In the genomic region with DNA sequence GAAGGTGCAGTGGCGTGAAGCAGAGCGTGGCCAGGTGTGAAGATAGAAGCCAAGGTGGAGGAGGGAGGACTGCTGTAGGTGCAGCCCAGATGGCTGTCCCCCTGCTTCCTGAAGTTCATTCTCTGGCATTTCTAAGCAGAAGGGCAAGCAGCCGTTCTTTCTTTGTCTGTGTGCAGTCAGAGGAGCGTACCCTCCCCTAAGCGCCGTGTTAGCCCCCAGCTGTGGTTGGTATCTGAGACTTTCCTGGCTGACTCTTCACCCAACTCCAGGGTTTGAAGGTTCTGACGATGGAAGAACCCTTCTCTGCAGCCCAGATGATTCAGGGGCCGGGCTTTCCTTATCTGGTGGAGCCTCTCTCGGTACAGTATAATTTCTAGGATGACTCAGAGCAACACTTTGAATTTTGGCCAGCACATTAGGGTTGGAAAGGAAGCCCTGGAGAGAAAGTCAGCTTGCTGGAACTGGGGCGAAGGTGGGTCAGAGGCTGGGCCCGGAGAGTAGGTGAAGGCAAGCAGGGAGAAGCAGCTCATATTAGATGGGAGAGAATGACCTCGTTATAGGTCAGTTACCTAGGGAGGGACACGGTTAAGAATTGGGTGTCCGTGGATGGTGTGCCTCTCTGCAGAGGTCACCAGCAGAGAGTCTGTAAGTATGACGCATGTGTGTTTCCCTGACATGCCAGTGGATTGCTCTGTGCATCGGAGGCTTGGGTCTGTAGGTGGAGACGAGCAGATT, we compare ENCODE assay signal across 8 mouse cellular contexts. TPM values are rescaled to one million over a fixed set of nuclear protein-coding genes. Genes with fewer than 3 reads are reported as not detected.
DNase-seq lines count a peak whose midpoint lies in the region; ATAC-seq and TF ChIP-seq lines count a peak whose summit lies in the region.

No protein-coding gene starts in this region.

- no peaks in the 10 kb centered on the region for H3K9me3 ChIP-seq in MEL (replicated peaks; ENCODE audit: insufficient read depth, low read length)

- intact Hi-C loops in gastrocnemius, adult 2 months (cut with DNase I), result no loop called here
- intact Hi-C loops in heart, postnatal 25 days (cut with DNase I), result no loop called here

- peaks cover 40% of the 10 kb centered on the region for H3K79me2 ChIP-seq in MEL (ENCODE audit: control insufficient read depth, insufficient read depth, low read length, poor library complexity)

- peak overlapping the region; percentile 46 for H3K4me3 ChIP-seq in gastrocnemius, adult 2 months
- peak overlapping the region; percentile 35 to 46 for H3K4me3 ChIP-seq in MEL (ENCODE audit: control insufficient read depth in 1 of 2, insufficient read depth in 1 of 2, low read depth in 2 of 2, low read length in 2 of 2)

- H3K9ac ChIP-seq in MEL (ENCODE audit: control insufficient read depth, low read depth, low read length, poor library complexity, severe bottlenecking), result peak overlapping the region; percentile 50

- peaks cover 14 to 33% of the 10 kb centered on the region in 2 experiments for H3K4me1 ChIP-seq in MEL (ENCODE audit: control insufficient read depth in 1 of 2, insufficient read depth in 2 of 2, low read length in 2 of 2)

- TF ChIP-seq CTCF in gastrocnemius, adult 2 months (IDR thresholded peaks at IDR 0.05), result no peak
- TF ChIP-seq CTCF in MEL (IDR thresholded peaks at IDR 0.05 in 2 of 3, conservative IDR thresholded peaks at IDR 0.05 in 1 of 3; ENCODE audit: control insufficient read depth in 1 of 3, insufficient read depth in 1 of 3, low read depth in 2 of 3, low read length in 3 of 3, poor library complexity in 1 of 3, severe bottlenecking in 1 of 3), result no peak

- TF ChIP-seq EP300 in MEL (IDR thresholded peaks at IDR 0.05; ENCODE audit: low read depth in 1 of 2, low read length in 2 of 2), result peak; percentile 45 to 58

- no peaks in the 10 kb centered on the region for H3K27me3 ChIP-seq in MEL (ENCODE audit: control insufficient read depth in 1 of 2, insufficient read depth in 2 of 2, low read length in 2 of 2)

- peak overlapping the region; percentile 72 for H3K27ac ChIP-seq in gastrocnemius, adult 2 months
- peak overlapping the region; percentile 96 for H3K27ac ChIP-seq in MEL (ENCODE audit: control insufficient read depth, low read depth, low read length)

- peak; percentile 55 for ATAC-seq in common myeloid progenitor, adult 5-6 weeks (replicated peaks; ENCODE audit: low read depth, poor library complexity, severe bottlenecking)

- TF ChIP-seq POLR2A in MEL (IDR thresholded peaks at IDR 0.05; ENCODE audit: control insufficient read depth in 1 of 2, insufficient read depth in 1 of 2, low read depth in 1 of 2, low read length in 2 of 2, poor library complexity in 1 of 2), result no peak

- TF ChIP-seq RAD21 in MEL (IDR thresholded peaks at IDR 0.05; ENCODE audit: low read depth, low read length), result no peak

- H3K36me3 ChIP-seq in MEL (ENCODE audit: control insufficient read depth in 1 of 2, insufficient read depth in 2 of 2, low read length in 2 of 2), result peaks cover 0 to 27% of the 10 kb centered on the region in 2 experiments; a peak in 2 of 4 replicates

- no peak for DNase-seq in gastrocnemius, adult 2 months
- DNase-seq in gastrocnemius, postnatal 4 days (ENCODE audit: low spot score in 2 of 2), result no peak
- peak; percentile 87 for DNase-seq in MEL (ENCODE audit: low read depth, low spot score)
- DNase-seq in heart, postnatal 25 days (ENCODE audit: low spot score), result peak; percentile 23
- DNase-seq in lung, postnatal 25 days (ENCODE audit: low spot score), result peak; percentile 20
- DNase-seq in thymus, postnatal 36 days, result peak; percentile 37 to 53
- no peak for DNase-seq in layer of hippocampus, adult 8-10 months (ENCODE audit: low spot score in 2 of 2)

TF ChIP-seq in MEL, 35 proteins besides CTCF, POLR2A, EP300 and RAD21:
- no peak for TF ChIP-seq USF1 (IDR thresholded peaks at IDR 0.05; ENCODE audit: low read depth, low read length)
- no peak for TF ChIP-seq MYB (IDR thresholded peaks at IDR 0.05; ENCODE audit: low read depth, low read length)
- peak; percentile 70 for TF ChIP-seq SIN3A (IDR thresholded peaks at IDR 0.05; ENCODE audit: low read length)
- TF ChIP-seq CHD2 (IDR thresholded peaks at IDR 0.05; ENCODE audit: low read length), result no peak
- TF ChIP-seq NELFE (IDR thresholded peaks at IDR 0.05; ENCODE audit: low read depth, low read length), result no peak; the same call in 1 of the 2 replicates
- no peak for TF ChIP-seq ZMIZ1 (IDR thresholded peaks at IDR 0.05; ENCODE audit: low read depth, low read length)
- TF ChIP-seq POLR2AphosphoS5 (IDR thresholded peaks at IDR 0.05; ENCODE audit: borderline replicate concordance, low read depth, low read length), result no peak; the same call in 1 of the 2 replicates
- TF ChIP-seq USF2 (IDR thresholded peaks at IDR 0.05; ENCODE audit: borderline replicate concordance in 1 of 2, insufficient read depth in 1 of 2, low read depth in 1 of 2, low read length in 2 of 2), result no peak
- no peak for TF ChIP-seq MXI1 (IDR thresholded peaks at IDR 0.05; ENCODE audit: low read depth, low read length)
- TF ChIP-seq ELF1 (IDR thresholded peaks at IDR 0.05; ENCODE audit: low read depth, low read length), result no peak
- TF ChIP-seq KAT2A (conservative IDR thresholded peaks at IDR 0.05; ENCODE audit: low read depth, low read length), result no peak
- no peak for TF ChIP-seq MEF2A (IDR thresholded peaks at IDR 0.05; ENCODE audit: extremely low read depth, insufficient replicate concordance, low read depth, low read length, poor library complexity, severe bottlenecking)
- no peak for TF ChIP-seq SMC3 (IDR thresholded peaks at IDR 0.05; ENCODE audit: low read depth, low read length)
- no peak for TF ChIP-seq HCFC1 (IDR thresholded peaks at IDR 0.05; ENCODE audit: low read depth, low read length)
- TF ChIP-seq MAFK (IDR thresholded peaks at IDR 0.05; ENCODE audit: borderline replicate concordance, low read depth, low read length), result no peak
- peak; percentile 49; the same call in 1 of the 2 replicates for TF ChIP-seq RCOR1 (IDR thresholded peaks at IDR 0.05; ENCODE audit: low read depth, low read length)
- TF ChIP-seq GABPA (IDR thresholded peaks at IDR 0.05; ENCODE audit: low read depth, low read length), result no peak
- no peak for TF ChIP-seq BHLHE40 (IDR thresholded peaks at IDR 0.05; ENCODE audit: borderline replicate concordance, low read depth, low read length)
- TF ChIP-seq MYC (IDR thresholded peaks at IDR 0.05; ENCODE audit: low read depth, low read length), result 0 out of 2 replicates have a peak, but pooled peaks have one; percentile 18
- no peak for TF ChIP-seq MAZ (IDR thresholded peaks at IDR 0.05; ENCODE audit: low read depth, low read length)
- TF ChIP-seq ZC3H11A (IDR thresholded peaks at IDR 0.05; ENCODE audit: low read depth, low read length), result no peak
- no peak for TF ChIP-seq ZKSCAN1 (IDR thresholded peaks at IDR 0.05; ENCODE audit: low read depth, low read length)
- TF ChIP-seq GATA1 (IDR thresholded peaks at IDR 0.05; ENCODE audit: low read depth, low read length), result peak; percentile 62; the same call in 1 of the 2 replicates
- TF ChIP-seq TBP (IDR thresholded peaks at IDR 0.05; ENCODE audit: low read depth, low read length), result no peak
- TF ChIP-seq CHD1 (IDR thresholded peaks at IDR 0.05; ENCODE audit: low read depth, low read length), result no peak
- no peak for TF ChIP-seq E2F4 (IDR thresholded peaks at IDR 0.05; ENCODE audit: borderline replicate concordance, low read depth, low read length)
- TF ChIP-seq TCF12 (IDR thresholded peaks at IDR 0.05; ENCODE audit: low read depth, low read length), result peak; percentile 51
- peak; percentile 64; the same call in 1 of the 2 replicates for TF ChIP-seq JUND (IDR thresholded peaks at IDR 0.05; ENCODE audit: low read depth, low read length)
- no peak for TF ChIP-seq NRF1 (IDR thresholded peaks at IDR 0.05; ENCODE audit: insufficient read depth, low read depth, low read length, poor library complexity, severe bottlenecking)
- TF ChIP-seq ZNF384 (IDR thresholded peaks at IDR 0.05; ENCODE audit: low read depth, low read length), result no peak
- TF ChIP-seq ETS1 (IDR thresholded peaks at IDR 0.05; ENCODE audit: low read depth, low read length), result peak; percentile 94
- TF ChIP-seq MAX (IDR thresholded peaks at IDR 0.05; ENCODE audit: low read length), result no peak
- no peak for TF ChIP-seq POLR2AphosphoS2 (IDR thresholded peaks at IDR 0.05; ENCODE audit: low read length)
- no peak for TF ChIP-seq UBTF (IDR thresholded peaks at IDR 0.05; ENCODE audit: borderline replicate concordance, insufficient read depth, low read depth, low read length)
TF ChIP-seq in MEL: peak in this region for 7.

RNA-seq across cellular contexts. Expression of a gene that starts 23.9 kb away (rescaled TPM):
- 100 to 1,000 TPM in 1 of 2 experiments, 10 to 100 TPM in 1; 94.2 to 115 TPM for total RNA-seq in gastrocnemius, adult 2 months (2021)
- total RNA-seq in gastrocnemius, postnatal 4 days (2021), result 10 to 100 TPM; 65.3 to 73.4 TPM
- 25.4 and 28.6 TPM in 2 replicates for total RNA-seq in MEL (2012; rRNA removed)
- polyA plus RNA-seq in MEL (2012; ENCODE audit: insufficient read depth in 1 of 2, insufficient read length in 2 of 2, low read depth in 1 of 2, low replicate concordance in 2 of 2, missing spikeins in 1 of 2), result 100 to 1,000 TPM in 1 of 2 experiments, 10 to 100 TPM in 1; 42.0 to 143 TPM
- 24.3 and 29.0 TPM in 2 replicates for total RNA-seq in common myeloid progenitor, adult 5-6 weeks (2017)
- total RNA-seq in heart, postnatal 25 days (2021), result 10 to 100 TPM; 26.6 to 26.8 TPM
- 10 to 100 TPM; 56.7 to 70.6 (median 66.3) TPM for total RNA-seq in layer of hippocampus, adult 8-10 months (2022)

Comparison
In these comparisons a context has a peak if more than half of its experiments do, and no peak if none do; other contexts are left out.
1. DNase-seq: peak in MEL (single experiment), heart, postnatal 25 days (single experiment), lung, postnatal 25 days (single experiment) and thymus, postnatal 36 days (2 of 2); none in gastrocnemius, adult 2 months (single experiment), gastrocnemius, postnatal 4 days (0 of 2) and layer of hippocampus, adult 8-10 months (0 of 2).